Mouse (Mus musculus): ENCODE measurements around the gene Praf2. TPM values are rescaled to one million over a fixed set of nuclear protein-coding genes. Genes with fewer than 3 reads are reported as not detected.
"Not testable (repeated sequence)": the region's sequence is repeated elsewhere in the genome, so short reads cannot be mapped to it uniquely, and the experiment has no call there.

Gene Praf2
- polyA plus RNA-seq, 1 experiment from 2014 or later, result 71.2 TPM

- Histone ChIP-seq H3K27me3 (ENCODE audit: insufficient read depth, low read length) (no peaks in the 10 kb centered on the region), H3K27ac (ENCODE audit: low read depth) (no peak overlapping the region), H3K9me3 (ENCODE audit: low read depth, low read length) (no peaks in the 10 kb centered on the region), H3K9ac (no peak overlapping the region), H3K4me2 (no peak overlapping the region), H3K36me3 (ENCODE audit: insufficient read depth) (no peaks in the 10 kb centered on the region), H3K4me3 (ENCODE audit: low read depth, low read length) (no peak overlapping the region), H3K4me1 (ENCODE audit: insufficient read depth) (no peaks in the 10 kb centered on the region)
- WGBS, result 34% methylated on average over 4 of the region's 4 CpGs
- peak; percentile 46 for DNase-seq
- TF ChIP-seq CTCF (IDR thresholded peaks at IDR 0.05; ENCODE audit: low read depth), result peak; percentile 45
- ATAC-seq (ENCODE audit: insufficient read depth), result no peak
These were observed 35.4 kb upstream of the Praf2 start for GRCm38 (mm10) chrX:7692862-7693261.

- no peaks in the 10 kb centered on the region for H3K4me1 ChIP-seq (ENCODE audit: insufficient read depth)
- peak overlapping the region; percentile 56; the same call in 1 of the 2 replicates for H3K4me3 ChIP-seq (ENCODE audit: low read depth, low read length)
- DNase-seq (no peak), ATAC-seq (ENCODE audit: insufficient read depth) (peak; percentile 9; the same call in 1 of the 2 replicates)
- no peak for TF ChIP-seq CTCF (IDR thresholded peaks at IDR 0.05; ENCODE audit: low read depth)
- no peak overlapping the region for H3K27ac ChIP-seq (ENCODE audit: low read depth)
- H3K4me2 ChIP-seq, result peak overlapping the region; percentile 45
- 0 out of 2 replicates have a peak, but pooled peaks cover 7% of the 10 kb centered on the region for H3K36me3 ChIP-seq (ENCODE audit: insufficient read depth)
- H3K9ac ChIP-seq, result no peak overlapping the region
- no peaks in the 10 kb centered on the region for H3K9me3 ChIP-seq (ENCODE audit: low read depth, low read length)
- WGBS, result 44% methylated on average over 6 of the region's 6 CpGs
- no peaks in the 10 kb centered on the region for H3K27me3 ChIP-seq (ENCODE audit: insufficient read depth, low read length)
These were observed 31.7 kb upstream of the Praf2 start for GRCm38 (mm10) chrX:7696520-7696919.

- peaks cover 10% of the 10 kb centered on the region; the same call in 1 of the 2 replicates for H3K36me3 ChIP-seq (ENCODE audit: insufficient read depth)
- TF ChIP-seq CTCF (IDR thresholded peaks at IDR 0.05; ENCODE audit: low read depth), result no peak
- H3K4me2 ChIP-seq, result peak within 1 kb of the TSS; percentile 67
- H3K4me1 ChIP-seq (ENCODE audit: insufficient read depth), result no peaks in the 10 kb centered on the region
- no peaks in the 10 kb centered on the region for H3K27me3 ChIP-seq (ENCODE audit: insufficient read depth, low read length)
- peak; percentile 94 for DNase-seq
- H3K27ac ChIP-seq (ENCODE audit: low read depth), result peak within 1 kb of the TSS; percentile 36; the same call in 1 of the 2 replicates
- 3% methylated on average over 33 of the region's 33 CpGs for WGBS
- peak within 1 kb of the TSS; percentile 56 for H3K4me3 ChIP-seq (ENCODE audit: low read depth, low read length)
- H3K9ac ChIP-seq, result peak within 1 kb of the TSS; percentile 64
- peak; percentile 97 for ATAC-seq (ENCODE audit: insufficient read depth)
- no peaks in the 10 kb centered on the region for H3K9me3 ChIP-seq (ENCODE audit: low read depth, low read length)
These were observed 31.3 kb upstream of the Praf2 start, which contains the start of gene Gpkow for GRCm38 (mm10) chrX:7696954-7697381. Gene Gpkow, plus strand, starts transcription at chrX:7697131.

GRCm38 (mm10) chrX:7713764-7714134 is 14.5 kb upstream of the Praf2 start:
- H3K9me3 ChIP-seq (ENCODE audit: low read depth, low read length); H3K36me3 ChIP-seq (ENCODE audit: insufficient read depth); H3K27me3 ChIP-seq (ENCODE audit: insufficient read depth, low read length); H3K9ac ChIP-seq; ATAC-seq (ENCODE audit: insufficient read depth); DNase-seq; H3K4me1 ChIP-seq (ENCODE audit: insufficient read depth): not testable (repeated sequence)
- WGBS, result 15% methylated on average over 5 of the region's 12 CpGs
- Histone ChIP-seq H3K4me2 (peak overlapping the region; percentile 61), H3K27ac (ENCODE audit: low read depth) (0 out of 2 replicates have a peak overlapping the region, but pooled peaks have one; percentile 33), H3K4me3 (ENCODE audit: low read depth, low read length) (peak overlapping the region; percentile 32)

- Histone ChIP-seq H3K4me2 (peak within 1 kb of the TSS; percentile 61), H3K4me3 (ENCODE audit: low read depth, low read length) (peak within 1 kb of the TSS; percentile 32), H3K27ac (ENCODE audit: low read depth) (0 out of 2 replicates have a peak within 1 kb of the TSS, but pooled peaks have one; percentile 33)
- DNase-seq (peak; percentile 95), ATAC-seq (ENCODE audit: insufficient read depth) (peak; percentile 97)
- WGBS, result 10% methylated on average over 34 of the region's 60 CpGs
- not testable (repeated sequence) for H3K36me3 ChIP-seq (ENCODE audit: insufficient read depth); H3K4me1 ChIP-seq (ENCODE audit: insufficient read depth); H3K9ac ChIP-seq; H3K9me3 ChIP-seq (ENCODE audit: low read depth, low read length); H3K27me3 ChIP-seq (ENCODE audit: insufficient read depth, low read length)
These were observed 13.9 kb upstream of the Praf2 start, which contains the start of gene Wdr45 for GRCm38 (mm10) chrX:7714135-7714899. Gene Wdr45, plus strand, starts transcription at chrX:7714333.

- not testable (repeated sequence) for H3K27ac ChIP-seq (ENCODE audit: low read depth); H3K27me3 ChIP-seq (ENCODE audit: insufficient read depth, low read length); H3K4me1 ChIP-seq (ENCODE audit: insufficient read depth); H3K9ac ChIP-seq; ATAC-seq (ENCODE audit: insufficient read depth); H3K9me3 ChIP-seq (ENCODE audit: low read depth, low read length); H3K4me3 ChIP-seq (ENCODE audit: low read depth, low read length); DNase-seq; H3K36me3 ChIP-seq (ENCODE audit: insufficient read depth); H3K4me2 ChIP-seq
- 50% methylated on average over 1 of the region's 1 CpGs for WGBS
These were observed 12.2 kb upstream of the Praf2 start for GRCm38 (mm10) chrX:7716058-7716457.

- 9% methylated on average over 22 of the region's 22 CpGs for WGBS
- Histone ChIP-seq H3K27me3 (ENCODE audit: insufficient read depth, low read length) (no peaks in the 10 kb centered on the region), H3K4me2 (peak within 1 kb of the TSS; percentile 65), H3K4me3 (ENCODE audit: low read depth, low read length) (peak within 1 kb of the TSS; percentile 52), H3K27ac (ENCODE audit: low read depth) (peak within 1 kb of the TSS; percentile 95), H3K4me1 (ENCODE audit: insufficient read depth) (no peaks in the 10 kb centered on the region), H3K36me3 (ENCODE audit: insufficient read depth) (peaks cover 18% of the 10 kb centered on the region; the same call in 1 of the 2 replicates), H3K9ac (peak within 1 kb of the TSS; percentile 65), H3K9me3 (ENCODE audit: low read depth, low read length) (no peaks in the 10 kb centered on the region)
- ATAC-seq (ENCODE audit: insufficient read depth) (peak; percentile 94), DNase-seq (peak; percentile 86)
- no peak for TF ChIP-seq CTCF (IDR thresholded peaks at IDR 0.05; ENCODE audit: low read depth)
These were observed 6.5 kb upstream of the Praf2 start, which contains the start of gene Gm45208 for GRCm38 (mm10) chrX:7721514-7722281. Gene Gm45208, plus strand, starts transcription at chrX:7722245.

All from lung, embryonic 14.5 days (tissue).